Mouse (Mus musculus): ENCODE measurements around the gene Jag2.

GRCm38 (mm10) chr12:112938366-112938765 is 8.8 kb upstream of the Jag2 start:
- TF ChIP-seq CTCF (IDR thresholded peaks at IDR 0.05; ENCODE audit: low read depth, low read length) (no peak), POLR2A (IDR thresholded peaks at IDR 0.05; ENCODE audit: borderline replicate concordance, low read depth, low read length) (no peak)

Data from bone marrow macrophage, adult 2 months (primary cell).